Mouse (Mus musculus) C2C12 (cell line): ENCODE data around the gene Txn2. TPM values are rescaled to one million over a fixed set of nuclear protein-coding genes. Genes with fewer than 3 reads are reported as not detected.

Source experiments
- H3K27me3 ChIP-seq: one replicate; pipeline ENCODE4 v1.6.1; 2011; ENCODE audit not compliant: control insufficient read depth, insufficient read depth, insufficient read length
- H3K36me3 ChIP-seq: one replicate; pipeline ENCODE4 v1.6.1; 2011; ENCODE audit not compliant: control insufficient read depth, insufficient read depth
- H3K4me3 ChIP-seq: one replicate; pipeline ENCODE4 v1.5.1; 2011; ENCODE audit warnings: mild to moderate bottlenecking, control low read depth; ENCODE audit not compliant: poor library complexity, insufficient read depth, severe bottlenecking
- H3K79me2 ChIP-seq: one replicate; pipeline ENCODE4 v1.6.1; 2011; ENCODE audit not compliant: control insufficient read depth, insufficient read depth
- H3K79me3 ChIP-seq: one replicate; pipeline ENCODE4 v1.6.1; 2011; ENCODE audit warnings: low read depth, control low read depth
- H3ac ChIP-seq: one replicate; pipeline ENCODE3; 2011; ENCODE audit warnings: low read depth; ENCODE audit not compliant: control insufficient read depth, insufficient read length
- CEBPB ChIP-seq: IDR thresholded peaks from one replicate; pipeline ENCODE4 v1.6.1; 2011; ENCODE audit warnings: low read depth, mild to moderate bottlenecking, control low read depth, moderate library complexity
- CTCF ChIP-seq: IDR thresholded peaks from one replicate; pipeline ENCODE4 v1.5.1; 2011; ENCODE audit not compliant: control insufficient read depth, insufficient read depth, insufficient read length
- FOSL1 ChIP-seq: IDR thresholded peaks from one replicate; pipeline ENCODE4 v1.8.0; 2011; ENCODE audit warnings: mild to moderate bottlenecking, low read length; ENCODE audit not compliant: poor library complexity, insufficient read depth, severe bottlenecking
- MAX ChIP-seq: IDR thresholded peaks from one replicate; pipeline ENCODE4 v1.6.1; 2011; ENCODE audit warnings: mild to moderate bottlenecking, control low read depth
- MYOD1 ChIP-seq: IDR thresholded peaks from one replicate; pipeline ENCODE4 v1.6.1; 2011; ENCODE audit warnings: low read depth; ENCODE audit not compliant: control insufficient read depth, insufficient read length
- MYOG ChIP-seq: IDR thresholded peaks from one replicate; pipeline ENCODE4 v1.6.1; 2011; ENCODE audit not compliant: control insufficient read depth, insufficient read length; ENCODE audit errors: extremely low read depth
- USF1 ChIP-seq: IDR thresholded peaks from one replicate; pipeline ENCODE4 v1.6.1; 2011; ENCODE audit warnings: low read depth, mild to moderate bottlenecking, control low read depth, moderate library complexity
- polyA plus RNA-seq: library from polyadenylated mRNA; unstranded; fragments of >200 nt; fragmentation: generic; extraction: Trizol; gene quantifications from one replicate; pipeline ENCODE4 v1.2.1, GENCODE M21; 2012; ENCODE audit warnings: missing spikeins

Gene Txn2
- polyA plus RNA-seq, 1 experiment = 371 TPM

GRCm38 (mm10) chr15:77877209-77877608 is 51.6 kb downstream of the Txn2 start:
- H3K27me3 ChIP-seq = no peaks in the 10 kb centered on the region
- H3K4me3 ChIP-seq = no peak overlapping the region
- H3K79me3 ChIP-seq = peaks cover 4% of the 10 kb centered on the region
- TF ChIP-seq MYOD1 = no peak
- no peak for TF ChIP-seq MAX
- no peak for TF ChIP-seq CEBPB
- no peak for TF ChIP-seq MYOG
- TF ChIP-seq USF1 = no peak
- no peak for TF ChIP-seq CTCF
- TF ChIP-seq FOSL1 = no peak
- no peaks in the 10 kb centered on the region for H3K36me3 ChIP-seq
- no peak overlapping the region for H3ac ChIP-seq
- H3K79me2 ChIP-seq = peaks cover 5% of the 10 kb centered on the region

DNA sequence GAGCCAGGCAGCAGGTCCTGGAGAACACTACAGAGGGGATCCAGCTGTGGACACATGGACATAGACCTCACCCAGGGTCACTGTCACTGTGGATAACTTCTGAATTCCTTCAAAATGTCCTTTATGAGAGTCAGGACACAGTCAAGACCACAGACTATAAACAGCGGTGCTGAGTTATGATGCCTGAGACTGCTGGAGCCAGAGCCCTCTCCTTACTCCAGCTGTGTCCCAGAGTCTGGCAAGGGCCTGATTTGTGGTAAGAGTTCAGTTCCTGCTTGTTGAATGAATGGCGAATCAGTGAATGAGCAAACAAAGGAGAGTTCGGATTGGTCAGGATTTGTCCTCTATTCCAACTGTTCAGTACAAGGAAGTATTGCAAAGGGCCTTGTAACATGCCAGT is 52.1 kb downstream of the Txn2 start:
- TF ChIP-seq CEBPB (no peak), MYOD1 (peak; percentile 49)
- H3ac ChIP-seq = no peak overlapping the region
- H3K4me3 ChIP-seq = no peak overlapping the region
- no peaks in the 10 kb centered on the region for H3K36me3 ChIP-seq
- H3K79me2 ChIP-seq = peaks cover 5% of the 10 kb centered on the region
- no peaks in the 10 kb centered on the region for H3K27me3 ChIP-seq
- peaks cover 4% of the 10 kb centered on the region for H3K79me3 ChIP-seq

GRCm38 (mm10) chr15:77875953-77876352 is 52.9 kb downstream of the Txn2 start:
- H3K4me3 ChIP-seq = no peak overlapping the region
- TF ChIP-seq MAX (peak; percentile 50), CEBPB (no peak)
- H3K79me3 ChIP-seq = peaks cover 4% of the 10 kb centered on the region
- H3K79me2 ChIP-seq = peaks cover 5% of the 10 kb centered on the region
- no peak overlapping the region for H3ac ChIP-seq
- H3K27me3 ChIP-seq = no peaks in the 10 kb centered on the region
- no peaks in the 10 kb centered on the region for H3K36me3 ChIP-seq

DNA sequence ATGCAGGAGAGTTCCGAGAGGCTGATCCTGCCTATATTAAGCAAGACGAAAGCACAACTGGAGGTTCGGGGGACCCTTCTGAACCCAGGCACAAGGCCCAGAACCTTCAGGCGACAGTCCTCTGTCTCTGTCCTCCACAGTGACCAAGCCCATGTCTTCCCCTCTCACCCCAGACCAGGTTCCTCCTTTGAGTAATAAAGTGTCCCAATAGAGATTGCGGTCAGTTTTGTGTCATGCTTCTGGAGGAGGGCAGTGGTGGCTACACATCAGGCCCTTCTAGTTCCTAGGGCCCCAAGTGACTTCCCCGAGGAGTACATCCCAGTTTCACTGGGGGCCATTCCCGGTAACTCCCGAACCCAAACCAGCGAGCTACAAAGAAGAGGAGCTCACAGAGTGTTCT is 54.0 kb downstream of the Txn2 start:
- Histone ChIP-seq H3K79me3 (no peaks in the 10 kb centered on the region), H3K79me2 (no peaks in the 10 kb centered on the region), H3K36me3 (no peaks in the 10 kb centered on the region), H3K27me3 (no peaks in the 10 kb centered on the region), H3K4me3 (no peak overlapping the region), H3ac (no peak overlapping the region)
- no peak for TF ChIP-seq MYOD1
- TF ChIP-seq MAX = no peak
- TF ChIP-seq MYOG = no peak
- no peak for TF ChIP-seq USF1

GRCm38 (mm10) chr15:77874310-77874709 is 54.5 kb downstream of the Txn2 start:
- H3K4me3 ChIP-seq = no peak overlapping the region
- H3K79me2 ChIP-seq = no peaks in the 10 kb centered on the region
- no peaks in the 10 kb centered on the region for H3K79me3 ChIP-seq
- H3K36me3 ChIP-seq = no peaks in the 10 kb centered on the region
- no peaks in the 10 kb centered on the region for H3K27me3 ChIP-seq
- TF ChIP-seq FOSL1 (no peak), MYOG (no peak), CTCF (no peak), MYOD1 (no peak), MAX (no peak), USF1 (no peak), CEBPB (no peak)
- no peak overlapping the region for H3ac ChIP-seq

- TF ChIP-seq CEBPB (no peak), MAX (no peak), MYOG (no peak), FOSL1 (no peak), USF1 (no peak), MYOD1 (no peak), CTCF (no peak)
- Histone ChIP-seq H3K36me3 (no peaks in the 10 kb centered on the region), H3ac (no peak overlapping the region), H3K27me3 (no peaks in the 10 kb centered on the region), H3K4me3 (no peak overlapping the region), H3K79me2 (no peaks in the 10 kb centered on the region), H3K79me3 (no peaks in the 10 kb centered on the region)
Measured at GRCm38 (mm10) chr15:77873564-77873963, 55.2 kb downstream of the Txn2 start.

DNA sequence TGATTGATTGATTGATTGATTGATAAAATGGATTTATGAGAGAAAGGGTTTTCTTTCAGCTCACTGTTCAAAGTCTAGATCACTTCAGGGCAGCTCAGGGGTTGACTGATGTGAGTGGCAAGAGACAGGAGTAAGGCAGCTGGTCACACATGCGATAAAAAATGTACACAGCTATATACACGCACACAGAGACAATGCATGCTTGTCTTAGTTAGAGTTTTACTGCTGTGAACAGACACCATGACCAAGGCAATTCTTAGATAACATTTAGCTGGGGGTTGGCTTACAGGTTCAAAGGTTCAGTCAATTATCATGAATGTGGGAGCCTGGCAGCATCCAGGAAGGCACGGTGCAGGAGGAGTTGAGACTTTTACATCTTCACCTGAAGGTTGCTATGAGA is 55.8 kb downstream of the Txn2 start:
- Histone ChIP-seq H3ac (no peak overlapping the region), H3K36me3 (no peaks in the 10 kb centered on the region), H3K79me3 (no peaks in the 10 kb centered on the region), H3K4me3 (no peak overlapping the region), H3K27me3 (no peaks in the 10 kb centered on the region), H3K79me2 (no peaks in the 10 kb centered on the region)
- TF ChIP-seq FOSL1 (no peak), USF1 (no peak), CTCF (no peak), MAX (no peak), MYOG (no peak), CEBPB (no peak)
